Mouse (Mus musculus) heart, embryonic 12.5 days (tissue): ENCODE measurements around the gene Chtop. TPM values are rescaled to one million over a fixed set of nuclear protein-coding genes. Genes with fewer than 3 reads are reported as not detected.

Experiments used
- ATAC-seq: fragments of 200-750 bp; cut with Nextera tagmentation; 2 replicates; pipeline ENCODE4 v1.8.0; 2017; ENCODE audit warnings: moderate TSS enrichment, moderate library complexity; ENCODE audit not compliant: insufficient number of reproducible peaks, low FRiP score
- H3K27ac ChIP-seq: fragments of 300-500 bp; sonication (generic); 2 replicates; pipeline ENCODE4 v1.5.1; 2016; ENCODE audit warnings: mild to moderate bottlenecking, moderate library complexity; ENCODE audit not compliant: poor library complexity, severe bottlenecking
- H3K27me3 ChIP-seq: fragments of 300-500 bp; sonication (generic); replicated peaks from 2 replicates; pipeline ENCODE4 v1.6.1; 2016; ENCODE audit warnings: mild to moderate bottlenecking, moderate library complexity
- H3K36me3 ChIP-seq: fragments of 300-500 bp; sonication (generic); 2 replicates; pipeline ENCODE4 v1.6.1; 2016; ENCODE audit warnings: mild to moderate bottlenecking, moderate library complexity
- H3K4me1 ChIP-seq: fragments of 300-500 bp; sonication (generic); replicated peaks from 2 replicates; pipeline ENCODE4 v1.6.1; 2016; ENCODE audit warnings: mild to moderate bottlenecking
- H3K4me2 ChIP-seq: fragments of 300-500 bp; sonication (generic); 2 replicates; pipeline ENCODE4 v1.6.1; 2016; ENCODE audit warnings: mild to moderate bottlenecking, moderate library complexity
- H3K4me3 ChIP-seq: fragments of 300-500 bp; sonication (generic); 2 replicates; pipeline ENCODE4 v1.5.1; 2016; ENCODE audit warnings: mild to moderate bottlenecking
- H3K9ac ChIP-seq: fragments of 300-500 bp; sonication (generic); 2 replicates; pipeline ENCODE4 v1.6.1; 2016; ENCODE audit warnings: mild to moderate bottlenecking, moderate library complexity
- H3K9me3 ChIP-seq: fragments of 300-500 bp; sonication (generic); replicated peaks from 2 replicates; pipeline ENCODE4 v1.6.1; 2016; ENCODE audit warnings: mild to moderate bottlenecking, moderate library complexity
- WGBS: fragments of 180-500 bp; shearing (Covaris S2); methylation state at CpG from one replicate; pipeline ENCODE4 v1.1.7; 2016; 5-methylcytosine and 5-hydroxymethylcytosine counted together
- polyA plus RNA-seq: library from polyadenylated mRNA; unstranded; fragments of >200 nt; fragmentation: Nextera tagmentation; extraction: Ambion mirVana; gene quantifications from 2 replicates; pipeline ENCODE4 v1.2.1, GENCODE M21; 2016

Gene Chtop
- 113 and 114 TPM in 2 replicates for polyA plus RNA-seq

GRCm38 (mm10) chr3:90508950-90509746 is at the start of gene Chtop:
Chtop (minus strand) TSS chr3:90509498.
- no peaks in the 10 kb centered on the region for H3K27me3 ChIP-seq
- under 1% methylated on average over 66 of the region's 66 CpGs for WGBS
- H3K36me3 ChIP-seq, result peaks cover 35% of the 10 kb centered on the region
- H3K4me1 ChIP-seq, result peaks cover 22% of the 10 kb centered on the region
- H3K9me3 ChIP-seq, result no peaks in the 10 kb centered on the region
- peak within 1 kb of the TSS; percentile 99 for H3K9ac ChIP-seq
- peak within 1 kb of the TSS; percentile 96 for H3K27ac ChIP-seq
- peak within 1 kb of the TSS; percentile 89 for H3K4me2 ChIP-seq
- peak; percentile 94 for ATAC-seq
- peak within 1 kb of the TSS; percentile 98 for H3K4me3 ChIP-seq

GRCm38 (mm10) chr3:90555954-90556353 is 46.7 kb upstream of the Chtop start:
- no peak overlapping the region for H3K4me3 ChIP-seq
- H3K9ac ChIP-seq, result no peak overlapping the region
- no peaks in the 10 kb centered on the region for H3K4me1 ChIP-seq
- H3K36me3 ChIP-seq, result no peaks in the 10 kb centered on the region
- H3K27ac ChIP-seq, result no peak overlapping the region
- H3K9me3 ChIP-seq, result 0 out of 2 replicates have a peak, but pooled peaks cover 2% of the 10 kb centered on the region
- ATAC-seq, result no peak
- H3K4me2 ChIP-seq, result no peak overlapping the region
- 64% methylated on average over 5 of the region's 5 CpGs for WGBS
- H3K27me3 ChIP-seq, result no peaks in the 10 kb centered on the region

DNA sequence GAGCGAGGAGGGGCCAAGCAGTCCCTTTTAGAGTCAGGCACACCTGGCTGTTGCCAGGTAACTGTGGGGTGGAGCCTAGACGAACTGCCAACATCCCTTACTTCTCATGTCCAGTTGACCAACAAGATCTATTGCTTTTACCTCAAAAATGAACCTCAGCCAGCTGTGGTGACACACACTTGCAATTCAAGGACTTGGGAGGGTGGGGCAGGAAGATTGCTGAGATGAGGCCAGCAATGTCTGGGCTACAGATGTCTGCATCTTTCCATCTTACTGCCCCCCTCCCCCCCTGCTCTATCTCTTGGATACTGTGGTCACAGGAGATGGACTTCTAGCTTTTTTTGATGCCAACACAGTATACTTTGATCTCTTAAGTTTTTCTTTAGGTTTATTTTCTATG is 42.9 kb upstream of the Chtop start:
- H3K4me2 ChIP-seq, result no peak overlapping the region
- no peak overlapping the region for H3K9ac ChIP-seq
- no peak overlapping the region for H3K4me3 ChIP-seq
- no peaks in the 10 kb centered on the region for H3K36me3 ChIP-seq
- no peak for ATAC-seq
- WGBS, result 77% methylated on average over 2 of the region's 2 CpGs
- peaks cover 3% of the 10 kb centered on the region; the same call in 1 of the 2 replicates for H3K4me1 ChIP-seq
- H3K27me3 ChIP-seq, result no peaks in the 10 kb centered on the region
- no peaks in the 10 kb centered on the region for H3K9me3 ChIP-seq
- H3K27ac ChIP-seq, result no peak overlapping the region

DNA sequence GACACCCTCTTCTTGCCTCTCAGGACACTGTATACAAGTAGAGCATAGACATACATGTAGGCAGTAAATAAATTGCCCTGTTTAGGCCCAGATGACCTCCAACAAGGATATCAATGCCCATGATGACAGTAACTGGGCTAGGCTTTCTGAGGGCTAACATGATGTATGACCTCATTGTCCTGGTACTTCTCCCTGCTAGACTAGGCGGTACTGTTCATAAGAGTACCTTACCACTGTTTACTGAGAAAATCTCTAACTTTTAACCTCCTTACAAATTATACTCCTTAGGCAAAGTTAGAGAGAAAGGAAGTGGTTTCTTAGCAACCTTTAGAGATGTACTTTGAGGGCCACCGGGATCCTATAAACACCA is 41.1 kb upstream of the Chtop start:
- no peak overlapping the region for H3K27ac ChIP-seq
- H3K4me1 ChIP-seq, result peaks cover 3% of the 10 kb centered on the region; the same call in 1 of the 2 replicates
- H3K4me3 ChIP-seq, result no peak overlapping the region
- H3K27me3 ChIP-seq, result no peaks in the 10 kb centered on the region
- 82% methylated on average over 2 of the region's 2 CpGs for WGBS
- H3K9ac ChIP-seq, result no peak overlapping the region
- no peak overlapping the region for H3K4me2 ChIP-seq
- no peaks in the 10 kb centered on the region for H3K9me3 ChIP-seq
- no peak for ATAC-seq
- H3K36me3 ChIP-seq, result no peaks in the 10 kb centered on the region

GRCm38 (mm10) chr3:90549676-90550420 is 40.5 kb upstream of the Chtop start:
- no peak overlapping the region for H3K9ac ChIP-seq
- H3K4me1 ChIP-seq, result peaks cover 3% of the 10 kb centered on the region; the same call in 1 of the 2 replicates
- no peak for ATAC-seq
- whole genome bisulfite sequencing, result 60% methylated on average over 5 of the region's 5 CpGs
- no peaks in the 10 kb centered on the region for H3K9me3 ChIP-seq
- no peaks in the 10 kb centered on the region for H3K36me3 ChIP-seq
- no peaks in the 10 kb centered on the region for H3K27me3 ChIP-seq
- H3K4me3 ChIP-seq, result no peak overlapping the region
- H3K4me2 ChIP-seq, result no peak overlapping the region
- H3K27ac ChIP-seq, result no peak overlapping the region

DNA sequence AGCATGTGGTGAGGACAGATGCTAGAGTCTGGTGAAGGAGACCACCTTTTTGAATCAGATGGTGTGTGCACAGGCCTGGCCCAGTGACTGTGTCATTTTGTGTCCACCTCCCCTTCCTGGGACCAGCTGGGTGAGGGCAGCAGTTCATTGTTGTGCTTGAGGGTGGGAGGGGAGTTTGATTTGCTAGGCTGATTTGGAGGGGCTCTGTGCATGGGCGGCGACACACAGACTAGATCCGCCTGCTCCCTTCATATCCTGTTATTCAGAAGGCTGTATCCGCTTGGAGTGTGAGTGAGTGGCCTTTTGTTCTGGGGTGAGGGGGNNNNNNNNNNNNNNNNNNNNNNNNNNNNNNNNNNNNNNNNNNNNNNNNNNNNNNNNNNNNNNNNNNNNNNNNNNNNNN is 31.6 kb upstream of the Chtop start:
- ATAC-seq, result 0 out of 2 replicates have a peak, but pooled peaks have one; percentile 52
- no peak overlapping the region for H3K9ac ChIP-seq
- no peaks in the 10 kb centered on the region for H3K9me3 ChIP-seq
- peaks cover 12% of the 10 kb centered on the region; the same call in 1 of the 2 replicates for H3K27me3 ChIP-seq
- no peaks in the 10 kb centered on the region; the same call in 1 of the 2 replicates for H3K4me1 ChIP-seq
- peak overlapping the region; percentile 35 for H3K4me2 ChIP-seq
- H3K36me3 ChIP-seq, result no peaks in the 10 kb centered on the region
- H3K4me3 ChIP-seq, result peak overlapping the region; percentile 10; the same call in 1 of the 2 replicates
- no peak overlapping the region for H3K27ac ChIP-seq
- 51% methylated on average over 4 of the region's 4 CpGs for WGBS

DNA sequence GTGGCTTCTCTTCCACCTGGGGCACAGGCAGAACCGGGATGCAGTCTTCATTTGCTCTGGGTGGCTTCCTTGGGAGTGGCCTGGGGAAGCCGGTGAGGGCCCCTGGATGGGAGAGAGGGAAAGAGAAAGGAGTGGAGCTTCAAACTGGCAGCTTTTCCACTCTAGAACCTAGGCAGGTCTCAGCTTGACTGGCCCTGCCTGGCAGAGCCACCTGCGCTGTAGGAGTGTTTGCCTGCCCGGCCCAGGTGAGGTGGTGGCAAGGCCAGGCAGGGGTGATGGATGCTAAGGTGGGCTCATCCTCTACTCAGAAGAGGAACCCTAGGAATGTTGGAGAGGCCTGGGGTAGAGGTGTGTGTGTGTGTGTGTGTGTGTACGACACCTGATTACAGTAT is 28.6 kb upstream of the Chtop start:
- no peaks in the 10 kb centered on the region for H3K36me3 ChIP-seq
- WGBS, result 74% methylated on average over 5 of the region's 5 CpGs
- H3K9me3 ChIP-seq, result no peaks in the 10 kb centered on the region
- H3K4me3 ChIP-seq, result no peak overlapping the region
- H3K9ac ChIP-seq, result no peak overlapping the region
- H3K27me3 ChIP-seq, result peaks cover 12% of the 10 kb centered on the region
- no peak overlapping the region for H3K4me2 ChIP-seq
- ATAC-seq, result no peak
- H3K27ac ChIP-seq, result no peak overlapping the region
- no peaks in the 10 kb centered on the region; the same call in 1 of the 2 replicates for H3K4me1 ChIP-seq

- no peak within 1 kb of the TSS for H3K4me3 ChIP-seq
- WGBS, result 49% methylated on average over 10 of the region's 10 CpGs
Observed at GRCm38 (mm10) chr3:90537141-90537904, 28.0 kb upstream of the Chtop start, which contains the start of gene S100a16. S100a16 (plus strand) TSS chr3:90537254.

GRCm38 (mm10) chr3:90535446-90535845 is 26.1 kb upstream of the Chtop start:
- Histone ChIP-seq H3K4me3 (no peak overlapping the region), H3K9me3 (no peaks in the 10 kb centered on the region), H3K27ac (no peak overlapping the region), H3K36me3 (no peaks in the 10 kb centered on the region), H3K9ac (no peak overlapping the region), H3K4me1 (no peaks in the 10 kb centered on the region), H3K4me2 (no peak overlapping the region), H3K27me3 (peaks cover 12% of the 10 kb centered on the region)
- ATAC-seq, result no peak
- 62% methylated on average over 1 of the region's 1 CpGs for WGBS

More at GRCm38 (mm10) chr3:90537141-90537904, 28.0 kb upstream of the Chtop start, which contains the start of gene S100a16:
- Histone ChIP-seq H3K27ac (no peak within 1 kb of the TSS), H3K4me2 (no peak within 1 kb of the TSS), H3K36me3 (no peaks in the 10 kb centered on the region), H3K4me1 (no peaks in the 10 kb centered on the region; the same call in 1 of the 2 replicates), H3K9me3 (no peaks in the 10 kb centered on the region), H3K9ac (no peak within 1 kb of the TSS), H3K27me3 (peaks cover 12% of the 10 kb centered on the region)
- no peak for ATAC-seq

DNA sequence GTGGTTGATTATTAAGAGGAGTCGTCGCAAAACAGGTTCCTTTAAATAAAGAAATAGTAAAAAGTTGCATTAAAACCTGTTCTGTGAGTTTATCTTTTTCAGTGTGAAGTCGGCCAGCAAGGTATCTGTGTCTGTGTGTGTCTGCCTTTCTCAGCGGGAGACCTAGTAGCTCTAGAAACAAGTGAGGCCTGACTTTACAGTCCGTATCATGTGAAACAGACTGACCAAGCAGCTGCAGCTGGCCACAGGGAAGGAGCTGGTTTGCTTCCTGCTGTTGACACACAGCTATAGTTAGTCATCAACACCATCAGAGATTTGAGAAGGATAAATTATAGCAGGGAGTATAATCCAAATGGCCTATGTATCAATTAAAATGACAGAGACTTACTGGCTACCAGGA is 22.4 kb upstream of the Chtop start:
- Histone ChIP-seq H3K4me3 (no peak overlapping the region), H3K4me2 (no peak overlapping the region)
- WGBS, result 58% methylated on average over 5 of the region's 5 CpGs

More for the DNA sequence above, 22.4 kb upstream of the Chtop start:
- Histone ChIP-seq H3K9ac (no peak overlapping the region), H3K9me3 (no peaks in the 10 kb centered on the region), H3K36me3 (no peaks in the 10 kb centered on the region), H3K27me3 (peaks cover 4% of the 10 kb centered on the region; the same call in 1 of the 2 replicates), H3K27ac (no peak overlapping the region), H3K4me1 (0 out of 2 replicates have a peak, but pooled peaks cover under 1% of the 10 kb centered on the region)
- no peak for ATAC-seq
